Mouse (Mus musculus) layer of hippocampus, postnatal 36 days (tissue): ENCODE results near the gene Ids. TPM values are rescaled to one million over a fixed set of nuclear protein-coding genes. Genes with fewer than 3 reads are reported as not detected.
"Not testable (repeated sequence)": the region's sequence is repeated elsewhere in the genome, so short reads cannot be mapped to it uniquely, and the experiment has no call there.

ENCODE experiments used
- DNase-seq, 2 experiments: peaks; one replicate each; pipeline ENCODE4 v3.0.0; 2022
- total RNA-seq, 2 experiments: library from RNA; stranded (reverse); gene quantifications; 2 replicates each; pipeline ENCODE4 v1.2.3; 2021

The Ids gene
- 100 to 1,000 TPM; 294 to 309 TPM for total RNA-seq

DNA sequence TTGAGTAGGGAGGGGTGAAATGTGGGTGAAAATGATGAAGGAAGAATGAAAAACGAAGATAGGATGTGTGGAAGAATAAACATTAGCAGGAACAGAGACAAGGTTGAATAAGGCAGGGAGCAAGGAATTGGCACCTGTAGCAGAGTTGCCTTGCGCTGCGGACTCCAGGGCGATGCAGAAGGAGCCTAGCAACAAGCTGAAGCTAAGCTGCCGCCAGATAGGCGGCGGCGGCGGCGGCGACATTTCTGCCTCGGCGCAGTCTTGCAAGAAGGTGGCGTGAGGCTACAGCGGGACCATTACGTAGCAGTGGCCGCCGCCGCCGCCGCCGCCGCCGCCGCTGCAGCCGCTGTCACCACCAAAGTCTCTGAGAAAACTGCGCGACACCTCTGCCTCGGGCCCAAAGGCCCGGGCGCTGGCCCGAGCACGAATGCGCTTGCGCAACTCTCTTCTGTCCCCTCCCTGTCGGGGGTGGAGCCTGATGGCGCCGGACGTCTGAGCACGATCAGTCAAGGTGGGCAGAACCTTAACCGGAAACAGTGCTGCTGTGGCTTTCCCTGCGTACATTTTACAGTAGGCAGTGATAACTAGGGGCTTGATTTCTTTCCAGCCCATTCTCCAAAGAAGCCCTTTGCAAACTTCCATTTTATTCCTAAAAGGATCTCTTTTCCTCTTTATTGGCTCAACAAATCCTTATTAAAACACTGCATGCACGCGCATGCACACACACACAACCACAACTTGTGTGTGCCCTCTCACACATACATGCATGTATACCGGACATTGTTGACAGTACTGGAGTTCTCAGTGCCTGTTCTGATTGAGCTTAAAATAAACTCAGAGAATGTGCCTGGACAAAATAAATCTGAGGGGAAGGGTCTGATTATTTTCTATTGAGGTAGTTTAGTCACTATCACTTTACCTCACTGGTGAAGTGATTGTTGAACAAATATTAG lies at the start of gene Ids:
Gene Ids (minus strand): TSS at position 424 of the 953 bp plus-strand sequence.
- DNase-seq = peak; percentile 77 to 84

DNA sequence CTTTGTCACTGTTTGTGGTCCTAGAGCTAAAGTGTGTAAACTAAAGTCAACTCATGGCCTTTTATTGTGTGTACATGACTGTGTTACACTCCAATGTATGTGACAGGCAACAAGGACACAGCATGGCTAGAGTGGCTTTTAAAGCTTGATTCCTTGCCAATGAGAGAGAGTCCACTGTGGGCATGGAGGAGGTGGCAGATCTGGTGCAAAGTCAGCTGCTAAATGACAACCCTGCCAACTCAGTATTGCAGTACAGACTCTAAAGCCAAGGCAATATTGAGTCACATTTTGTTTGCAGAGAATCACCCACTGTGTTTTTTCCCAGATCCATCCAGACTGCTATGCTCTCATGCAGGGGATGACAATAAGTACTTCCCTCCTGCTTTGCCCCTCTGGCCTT lies 27.8 kb upstream of the Ids start:
- DNase-seq = not testable (repeated sequence)

DNA sequence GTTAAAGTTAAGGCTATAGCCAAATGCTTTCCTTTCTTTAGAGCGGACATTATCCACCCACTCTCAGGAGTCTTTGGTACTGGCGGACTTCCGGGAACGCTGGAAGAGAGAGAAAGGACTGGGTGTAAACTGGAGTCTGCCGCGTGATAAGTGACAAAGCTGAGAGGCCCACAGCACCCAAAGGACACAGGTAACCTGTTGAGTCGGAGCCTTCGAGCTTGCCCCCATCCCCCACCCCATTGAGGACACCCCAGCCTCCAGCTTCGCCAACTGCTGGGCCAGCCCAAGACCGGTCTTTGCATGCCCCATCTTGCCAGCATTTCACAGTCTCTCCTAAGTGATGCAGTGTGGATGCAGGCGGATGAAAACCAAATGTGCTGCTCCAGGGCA lies 21.1 kb upstream of the Ids start:
- DNase-seq = no peak

DNA sequence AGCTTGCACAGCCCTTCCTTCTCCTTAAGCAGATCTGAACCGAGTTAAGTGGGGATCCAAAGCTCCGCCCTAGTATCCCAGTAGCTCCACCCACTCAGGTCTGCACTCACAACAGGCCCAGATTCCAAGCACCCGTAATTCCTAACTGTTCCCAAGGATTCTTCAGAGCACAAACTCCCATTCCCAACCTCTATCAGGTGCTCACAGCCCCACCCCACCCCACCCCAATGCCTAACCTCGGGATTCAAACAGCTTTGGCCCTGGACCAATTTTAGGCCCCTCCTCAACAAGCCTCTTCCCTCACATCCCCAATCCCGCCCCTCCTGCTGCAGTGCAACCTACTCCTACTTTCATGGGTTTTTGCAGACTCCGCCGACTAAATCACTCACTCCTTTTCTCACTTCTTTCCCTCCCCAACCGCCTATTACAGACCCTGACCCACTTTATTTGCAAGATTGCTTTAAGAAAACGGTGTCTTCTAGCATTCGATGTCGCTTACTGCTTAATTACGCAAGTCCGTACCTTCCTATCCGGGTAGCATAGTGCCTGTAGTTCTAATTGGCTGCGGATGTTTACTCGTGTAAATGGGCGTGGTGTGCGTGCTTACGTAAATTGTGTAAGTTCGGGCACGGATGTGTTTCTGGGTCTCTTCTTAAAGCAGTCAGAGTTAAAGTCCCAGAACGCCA lies 20.5 kb upstream of the Ids start, which contains the start of gene 1110012L19Rik:
Gene 1110012L19Rik (plus strand): TSS at position 602 of the 686 bp plus-strand sequence.
- DNase-seq = peak; percentile 66 to 67

DNA sequence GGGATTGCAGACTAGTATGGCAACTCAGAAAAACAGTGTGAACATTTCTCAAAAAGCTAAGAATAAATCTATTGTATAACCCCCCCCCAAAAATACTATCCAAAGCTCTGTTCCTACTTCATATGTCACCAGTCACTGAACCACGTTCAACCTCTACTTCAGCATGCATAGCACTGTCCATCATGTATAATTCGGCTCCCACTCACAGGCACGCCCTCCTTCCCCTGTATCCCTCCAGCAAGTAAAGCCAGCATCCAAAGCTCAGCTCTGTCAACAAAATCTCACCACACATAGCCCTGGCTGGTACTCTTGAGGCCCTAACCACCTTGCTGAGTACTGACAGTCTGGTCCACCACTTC lies 20.0 kb upstream of the Ids start:
- peak in 1 of 2 experiments; percentile 34 for DNase-seq

DNA sequence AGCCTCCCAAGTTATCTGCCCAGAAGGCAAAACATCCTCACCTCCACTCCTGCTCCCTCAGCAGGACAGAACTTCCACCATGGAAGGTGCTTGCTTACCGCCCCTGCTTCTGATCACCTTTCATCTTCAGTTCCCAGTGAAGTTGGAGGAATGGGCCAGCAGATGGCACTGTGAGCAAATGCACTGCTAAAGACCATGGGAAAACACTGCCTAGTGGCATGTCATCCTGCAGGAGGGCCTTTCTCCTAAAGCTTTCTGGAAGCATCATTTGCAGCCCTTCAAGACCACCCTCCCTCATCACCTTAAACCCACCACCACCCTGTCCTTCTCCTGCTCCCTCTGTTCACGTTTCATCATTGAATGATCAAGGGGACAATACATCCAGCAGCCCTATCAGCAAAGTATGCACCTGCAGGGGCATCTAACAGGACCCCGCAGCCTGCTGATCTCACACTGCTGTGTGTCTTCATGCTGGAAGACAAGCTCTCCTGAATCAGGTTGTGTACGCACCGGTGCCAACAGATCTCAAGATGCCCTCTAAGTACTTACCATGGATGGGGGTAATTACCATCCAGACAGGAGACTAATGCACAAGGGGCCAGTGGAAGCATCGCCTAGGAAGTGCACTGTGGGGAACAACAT lies 9.7 kb upstream of the Ids start:
- DNase-seq = not testable (repeated sequence)

DNA sequence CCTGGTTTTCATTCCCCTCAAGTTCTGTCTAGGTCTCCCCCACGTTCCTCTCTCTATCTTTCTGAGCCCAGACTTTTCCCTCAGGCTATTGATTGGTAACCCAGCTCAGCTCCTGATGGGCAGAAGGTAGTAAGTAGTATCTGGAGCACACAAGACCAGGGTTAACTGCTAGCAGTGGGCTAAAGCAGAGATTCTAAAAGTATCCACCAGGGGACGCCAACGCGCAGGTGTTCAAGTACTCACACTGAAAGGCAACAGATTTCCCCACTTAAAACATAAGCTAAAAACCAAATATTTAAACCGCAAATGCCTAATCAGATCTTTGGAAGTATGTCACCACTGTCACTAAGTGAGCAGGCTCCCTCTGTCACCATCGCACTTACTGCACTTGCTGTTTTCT lies 4.9 kb upstream of the Ids start:
- DNase-seq = not testable (repeated sequence)

DNA sequence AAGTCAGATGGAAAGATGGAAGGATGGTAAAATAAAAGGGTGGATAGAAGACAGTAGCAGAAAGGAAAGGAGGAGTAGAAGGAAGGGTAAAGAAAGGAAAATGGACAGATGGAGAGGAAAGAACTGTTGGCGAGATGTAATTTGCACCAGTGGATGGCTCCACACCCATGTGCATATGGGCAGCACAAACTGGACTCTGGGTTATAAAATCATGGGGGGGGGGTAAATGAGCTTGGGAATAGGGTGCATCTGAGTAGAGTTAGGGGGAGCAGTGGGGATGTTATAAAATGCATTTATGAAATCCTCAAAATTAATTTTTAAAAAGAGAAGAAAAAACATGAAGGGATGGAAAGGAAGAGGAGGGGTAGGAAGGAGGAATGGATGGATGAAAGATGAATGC lies 682 bp downstream of the Ids start:
- DNase-seq = no peak

DNA sequence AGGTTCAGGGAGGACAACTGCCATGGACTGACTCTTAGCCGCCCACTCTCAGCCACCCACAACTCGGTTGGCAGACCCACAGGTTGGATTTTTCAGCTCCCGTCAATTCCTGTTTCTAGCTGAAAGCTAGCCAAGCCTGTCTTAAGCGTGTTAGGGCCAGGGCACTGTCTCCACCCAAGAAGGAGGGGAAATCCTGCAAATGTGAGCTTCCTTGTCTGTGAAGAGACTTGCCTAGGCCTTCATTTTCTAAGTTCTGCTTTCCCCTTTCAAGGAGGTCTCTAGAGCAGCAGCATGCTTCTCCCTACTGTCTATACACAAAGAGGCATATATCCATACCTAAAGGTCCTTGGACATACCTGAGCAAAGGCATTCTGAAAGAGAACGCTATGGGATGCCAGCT lies 1.4 kb downstream of the Ids start:
- DNase-seq = peak in 1 of 2 experiments; percentile 3

DNA sequence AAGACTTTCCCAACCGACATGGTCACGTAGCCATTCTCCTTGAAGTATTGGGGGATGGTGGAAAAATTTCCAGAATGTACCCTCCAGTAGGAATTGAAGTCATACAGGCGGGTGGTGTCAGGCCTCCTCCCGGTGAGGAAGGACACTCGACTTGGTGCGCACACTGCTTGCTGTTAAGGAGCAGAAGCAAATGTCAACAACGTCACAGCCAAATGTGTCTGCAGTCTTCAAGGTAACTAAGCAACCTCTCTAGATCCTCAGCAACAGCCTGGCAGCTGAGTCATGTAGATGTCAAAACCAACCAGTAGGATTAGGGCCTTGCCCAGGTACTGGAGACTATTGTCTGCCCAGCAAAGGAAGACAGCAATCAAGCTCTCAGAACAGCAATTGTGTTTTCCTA lies 1.9 kb downstream of the Ids start:
- DNase-seq = peak in 1 of 2 experiments; percentile 3

DNA sequence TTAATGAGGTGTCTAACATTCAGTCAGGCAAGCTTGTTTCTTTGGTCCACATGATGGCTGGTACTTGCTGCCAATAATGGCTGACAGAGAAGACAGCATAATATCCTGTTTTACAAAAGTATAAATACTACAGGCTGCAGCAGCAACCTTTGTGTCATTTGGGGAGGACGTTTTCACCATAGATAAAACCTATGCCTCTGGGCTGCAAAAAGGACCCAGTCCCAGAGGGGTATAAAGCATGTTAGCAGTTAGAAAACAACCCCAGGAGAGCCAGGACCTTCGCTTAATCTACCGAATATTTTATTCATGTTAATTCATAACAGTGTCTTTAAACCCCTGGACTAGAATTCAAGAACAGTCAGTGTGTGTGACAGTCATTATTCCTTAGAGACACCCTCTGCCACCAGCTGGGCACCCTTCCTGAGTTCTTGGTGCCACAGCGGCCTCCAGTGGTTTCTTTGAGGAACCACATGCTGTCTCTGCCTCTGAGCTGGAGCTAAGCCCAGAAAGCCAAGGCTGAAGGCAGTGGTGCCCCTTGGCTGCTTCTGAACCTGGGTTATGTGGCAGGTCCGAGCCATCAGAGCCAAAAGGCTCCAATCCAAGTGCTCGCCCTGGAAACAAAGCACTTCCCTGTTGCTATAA lies 34.6 kb downstream of the Ids start:
- DNase-seq = peak; percentile 59 to 66

DNA sequence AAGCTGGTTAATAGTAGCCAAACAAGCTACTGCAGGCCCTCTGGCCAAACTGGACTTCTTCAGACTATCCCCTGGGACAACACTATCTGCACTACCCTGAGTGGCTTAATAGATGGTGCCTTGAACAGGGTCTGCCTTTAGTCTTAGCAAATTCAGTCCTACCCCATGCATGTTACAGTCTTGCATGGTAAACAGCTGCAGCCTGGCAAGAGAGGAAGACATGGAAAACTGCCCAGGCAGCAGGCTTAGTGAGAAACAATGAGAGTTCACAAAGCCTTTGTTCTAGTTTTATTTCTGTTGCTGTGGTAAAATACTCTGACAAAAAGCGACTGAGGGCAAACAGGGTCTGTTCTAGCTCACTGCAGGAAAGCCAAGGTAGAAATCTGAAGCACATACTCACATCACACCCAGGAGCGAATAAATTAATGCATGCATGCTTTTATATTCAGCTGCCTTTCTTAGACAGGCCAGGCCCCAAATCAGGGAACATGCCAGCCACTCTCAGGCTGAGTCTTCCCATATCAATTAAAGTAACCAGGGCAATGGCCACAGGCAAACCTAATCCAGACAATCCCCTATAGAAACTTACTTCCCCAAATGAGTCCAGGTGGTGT lies 36.2 kb downstream of the Ids start:
- DNase-seq = no peak

DNA sequence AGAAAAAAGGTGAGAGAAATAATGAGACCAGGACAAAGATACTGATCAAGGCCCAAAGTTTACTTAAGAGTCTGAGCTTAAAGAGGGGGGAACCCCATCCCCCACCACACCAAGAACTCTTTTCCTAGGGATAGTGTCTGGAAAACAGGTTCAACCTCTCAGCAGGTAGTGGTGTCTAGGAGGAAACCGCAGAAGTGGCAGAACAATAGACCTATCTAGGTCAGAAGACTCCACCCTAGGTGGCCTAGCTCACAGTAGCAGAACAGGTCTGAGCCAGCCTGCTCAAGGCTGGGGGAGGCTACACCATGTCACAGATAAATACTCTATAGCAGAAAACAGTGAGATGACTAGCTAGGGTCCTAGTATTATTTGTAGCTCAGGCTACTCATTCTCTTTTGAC lies 37.2 kb downstream of the Ids start:
- DNase-seq = no peak

DNA sequence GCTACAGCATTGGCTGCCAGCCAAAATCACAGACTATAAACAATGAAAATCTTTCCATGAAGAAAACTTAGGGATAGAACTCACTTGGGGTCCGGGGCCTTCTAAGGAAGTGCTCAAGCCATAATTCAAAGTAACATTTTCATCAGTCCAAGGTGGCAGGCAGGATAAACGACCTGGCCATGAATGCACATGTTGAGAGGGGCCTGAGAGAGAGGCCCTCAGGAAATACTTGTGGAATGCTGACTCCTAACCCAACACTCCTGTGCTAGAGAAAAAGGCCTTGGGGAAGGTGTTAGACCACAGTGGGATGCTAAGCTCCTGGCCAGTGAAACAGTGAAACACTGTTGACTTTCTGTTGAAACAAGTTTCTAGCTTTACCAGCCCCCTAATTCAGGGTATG lies 45.6 kb downstream of the Ids start:
- no peak for DNase-seq

DNA sequence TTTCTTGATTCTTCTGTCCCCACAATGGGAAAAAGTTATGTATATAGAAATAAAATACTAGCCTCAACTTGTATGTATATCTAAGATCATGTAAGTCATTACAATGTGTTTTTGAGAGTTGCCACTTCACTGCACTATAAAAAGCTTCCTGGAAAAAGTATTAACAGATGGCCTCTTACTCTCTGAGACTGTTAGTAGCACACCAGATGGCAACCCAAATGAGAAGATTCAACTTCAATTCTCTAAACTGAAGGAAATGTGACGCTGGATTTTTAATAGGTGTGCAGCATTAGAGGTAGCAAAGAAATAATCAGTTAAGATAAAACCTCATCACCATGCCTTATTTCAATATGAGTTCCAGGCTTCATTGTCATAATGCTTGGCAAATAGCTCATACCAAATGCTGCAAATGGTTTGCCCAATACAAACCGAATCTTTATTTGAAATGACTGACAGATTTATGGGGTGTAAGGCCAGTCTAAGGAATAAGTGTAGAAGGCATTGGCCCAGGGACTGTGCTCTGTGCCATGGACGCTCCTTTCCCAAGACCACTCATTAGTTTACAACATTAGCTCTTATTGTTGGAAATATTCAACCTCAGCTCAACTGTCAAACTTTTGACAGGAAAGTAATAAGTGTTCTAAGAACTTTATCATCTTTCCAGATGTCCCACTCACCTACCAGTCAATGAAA lies 49.8 kb downstream of the Ids start:
- DNase-seq = no peak

Other genes starting within 250 kb of the Ids start
- 10 to 100 TPM; 14.9 to 16.1 TPM for gene 1110012L19Rik, start 20.8 kb upstream of the Ids start, total RNA-seq
- 10 to 100 TPM; 50.9 to 54.3 TPM for gene Tmem185a, start 112.1 kb upstream of the Ids start, total RNA-seq